Mouse (Mus musculus) liver, embryonic 13.5 days (tissue): ENCODE measurements around the gene Gm21863. TPM values are rescaled to one million over a fixed set of nuclear protein-coding genes. Genes with fewer than 3 reads are reported as not detected.
"Not testable (repeated sequence)": the region's sequence is repeated elsewhere in the genome, so short reads cannot be mapped to it uniquely, and the experiment has no call there.

ENCODE experiments used
- ATAC-seq: fragments of 200-750 bp; cut with Nextera tagmentation; 2 replicates; pipeline ENCODE4 v1.8.0; 2017; ENCODE audit warnings: low read depth, mild to moderate bottlenecking, moderate number of reproducible peaks, moderate library complexity
- DNase-seq: peaks from one replicate; pipeline ENCODE4 v3.0.0; 2022
- H3K27ac ChIP-seq: fragments of 300-500 bp; sonication (generic); 2 replicates; pipeline ENCODE4 v1.5.1; 2015; ENCODE audit warnings: moderate library complexity, mild to moderate bottlenecking, inconsistent platforms
- H3K27me3 ChIP-seq: fragments of 300-500 bp; sonication (generic); 2 replicates; pipeline ENCODE4 v1.6.1; 2015; ENCODE audit warnings: mild to moderate bottlenecking, inconsistent platforms
- H3K36me3 ChIP-seq: fragments of 300-500 bp; sonication (generic); 2 replicates; pipeline ENCODE4 v1.6.1; 2015; ENCODE audit warnings: mild to moderate bottlenecking, inconsistent platforms
- H3K4me1 ChIP-seq: fragments of 300-500 bp; sonication (generic); replicated peaks from 2 replicates; pipeline ENCODE4 v1.6.1; 2015; ENCODE audit warnings: inconsistent platforms
- H3K4me2 ChIP-seq: fragments of 300-500 bp; sonication (generic); 2 replicates; pipeline ENCODE4 v1.6.1; 2015; ENCODE audit warnings: inconsistent platforms, mild to moderate bottlenecking, moderate library complexity
- H3K4me3 ChIP-seq: fragments of 300-500 bp; sonication (generic); replicated peaks from 2 replicates; pipeline ENCODE4 v1.5.1; 2015; ENCODE audit warnings: mild to moderate bottlenecking, inconsistent platforms
- H3K9ac ChIP-seq: fragments of 300-500 bp; sonication (generic); 2 replicates; pipeline ENCODE4 v1.6.1; 2015; ENCODE audit warnings: mild to moderate bottlenecking, inconsistent platforms
- H3K9me3 ChIP-seq: fragments of 300-500 bp; sonication (generic); replicated peaks from 2 replicates; pipeline ENCODE4 v1.6.1; 2016; ENCODE audit warnings: inconsistent platforms
- WGBS: fragments of 180-500 bp; shearing (Covaris S2); methylation state at CpG from one replicate; pipeline ENCODE4 v1.1.7; 2015; ENCODE audit not compliant: insufficient replicate concordance; 5-methylcytosine and 5-hydroxymethylcytosine counted together
- polyA plus RNA-seq: library from polyadenylated mRNA; unstranded; fragments of >200 nt; fragmentation: Nextera tagmentation; extraction: Ambion mirVana; gene quantifications from 2 replicates; pipeline ENCODE4 v1.2.1, GENCODE M21; 2015

Gm21863 gene
- polyA plus RNA-seq = not detected in 2 replicates

GRCm38 (mm10) chr12:19953869-19954555 is at the start of gene Gm21863:
Gene Gm21863, plus strand, starts transcription at chr12:19954505.
- not testable (repeated sequence) for DNase-seq, H3K9ac ChIP-seq, H3K4me1 ChIP-seq, H3K27me3 ChIP-seq, H3K36me3 ChIP-seq, H3K4me3 ChIP-seq, H3K4me2 ChIP-seq, H3K9me3 ChIP-seq, H3K27ac ChIP-seq
- ATAC-seq = peak; percentile 71
- WGBS = 11% methylated on average over 45 of the region's 75 CpGs

- 34% methylated on average over 4 of the region's 4 CpGs for WGBS
- DNase-seq = not testable (repeated sequence)
Measured at GRCm38 (mm10) chr12:19928049-19928448, 26.3 kb upstream of the Gm21863 start.

More at GRCm38 (mm10) chr12:19928049-19928448, 26.3 kb upstream of the Gm21863 start:
- not testable (repeated sequence) for H3K36me3 ChIP-seq, H3K27ac ChIP-seq, H3K4me1 ChIP-seq, H3K4me3 ChIP-seq, H3K27me3 ChIP-seq, H3K9me3 ChIP-seq, H3K9ac ChIP-seq, H3K4me2 ChIP-seq, ATAC-seq
